Mouse (Mus musculus): ENCODE data around the gene Gm20823.
"Not testable (repeated sequence)": the region's sequence is repeated elsewhere in the genome, so short reads cannot be mapped to it uniquely, and the experiment has no call there.

Gm20823 gene

DNA sequence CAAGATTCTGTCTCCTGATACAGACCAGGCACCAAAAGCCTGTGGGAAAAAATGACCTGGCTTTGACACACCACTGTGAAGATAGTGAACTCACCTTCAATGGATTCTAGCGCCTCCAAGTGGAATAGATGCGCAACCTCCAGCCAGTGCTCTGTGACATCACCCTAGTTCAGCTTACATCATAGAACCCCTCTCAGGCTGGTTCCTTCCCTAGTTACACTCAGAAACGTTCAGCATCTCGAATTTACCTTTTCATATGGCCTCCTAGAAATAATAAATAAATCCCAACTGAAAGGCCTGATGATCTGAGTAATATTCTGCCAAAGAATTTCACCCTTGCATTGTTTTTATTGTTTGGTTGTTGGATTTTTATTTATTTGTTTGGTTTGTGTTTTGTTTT is at the start of gene Gm20823:
Gene Gm20823 (minus strand): TSS at position 101 of the 400 bp plus-strand sequence.
- not testable (repeated sequence) for DNase-seq (ENCODE audit: low spot score)
